Mouse (Mus musculus): ENCODE measurements around the gene E2f7. TPM values are rescaled to one million over a fixed set of nuclear protein-coding genes. Genes with fewer than 3 reads are reported as not detected.

Gene E2f7
- total RNA-seq, 1 experiment from 2014 or later = 2.8 TPM

DNA sequence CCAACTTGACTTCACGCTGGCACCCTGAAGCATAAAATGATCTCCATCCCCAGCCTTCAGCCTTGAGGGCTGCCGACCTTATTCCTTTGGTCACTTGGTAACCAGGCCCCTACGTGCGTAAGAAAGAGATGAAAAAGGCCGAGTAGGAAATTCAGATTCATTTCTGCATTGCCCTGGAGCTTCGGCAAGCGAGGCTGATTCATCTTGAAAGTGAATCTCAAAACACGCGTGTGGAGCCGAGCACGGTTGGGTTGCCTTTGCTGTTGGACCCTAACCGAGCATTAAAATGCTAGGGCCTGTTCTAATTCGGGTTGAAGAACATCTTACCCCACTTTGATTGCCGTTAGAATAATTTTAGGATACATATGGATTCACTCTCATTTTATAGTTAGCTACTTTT is 28.6 kb downstream of the E2f7 start:
- no peak for DNase-seq

- no peak for DNase-seq
Measured at GRCm38 (mm10) chr10:110781772-110782171, 36.5 kb downstream of the E2f7 start.

GRCm38 (mm10) chr10:110782655-110783054 is 37.4 kb downstream of the E2f7 start:
- DNase-seq = no peak

- DNase-seq = no peak
Measured at GRCm38 (mm10) chr10:110788049-110788752, 43.0 kb downstream of the E2f7 start.

DNA sequence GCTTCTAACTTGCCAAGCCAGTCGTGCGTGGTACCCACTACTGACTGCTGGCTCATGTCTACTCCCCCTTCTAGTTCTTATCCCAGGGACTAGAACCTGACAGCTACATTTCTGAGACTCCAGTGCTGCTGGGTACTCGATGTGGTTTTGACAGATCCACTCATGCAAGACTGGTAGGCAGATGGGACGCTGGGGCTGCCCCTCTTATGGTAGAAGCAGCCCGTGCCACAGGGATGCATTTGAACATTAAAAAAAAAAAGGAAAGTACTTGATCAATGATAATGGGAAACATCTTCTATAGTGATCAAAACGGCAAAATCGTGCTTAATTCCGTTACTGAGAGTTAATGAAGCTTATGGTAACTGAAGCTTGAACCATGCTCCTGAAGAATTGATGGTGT is 44.4 kb downstream of the E2f7 start:
- DNase-seq = no peak

- no peak for DNase-seq
Measured at GRCm38 (mm10) chr10:110793150-110793787, 48.0 kb downstream of the E2f7 start.

DNA sequence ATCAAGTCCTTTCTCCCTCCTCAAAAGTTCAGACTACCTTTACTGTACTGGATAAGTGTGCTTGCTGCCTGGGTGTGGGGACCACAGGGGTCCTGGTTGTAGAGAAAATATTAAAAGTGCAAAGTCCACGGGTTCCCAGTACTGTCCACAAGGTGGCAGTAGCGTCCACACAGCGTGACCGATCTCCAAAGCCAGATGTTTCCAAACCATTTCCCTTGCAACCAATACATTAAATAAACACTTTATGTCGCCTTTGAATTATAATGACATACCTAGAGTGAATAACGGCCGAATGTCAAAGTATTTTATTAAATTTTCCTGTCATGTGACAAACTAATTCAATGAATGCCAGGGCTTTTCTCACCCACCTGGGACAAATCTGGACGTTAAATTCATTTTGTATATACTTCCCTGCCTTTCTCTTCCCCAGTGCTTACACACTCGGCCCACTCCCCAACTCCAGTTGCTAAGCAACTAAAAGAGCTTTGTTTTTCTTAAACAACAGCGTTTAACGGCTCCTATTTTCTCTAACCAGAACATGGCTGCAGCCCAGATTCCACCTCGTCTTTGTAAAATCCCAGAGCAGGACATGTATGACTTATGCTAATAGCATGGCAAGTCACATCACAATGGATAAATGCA is 49.4 kb downstream of the E2f7 start:
- DNase-seq = peak; percentile 50

GRCm38 (mm10) chr10:110795206-110795796 is 50.1 kb downstream of the E2f7 start:
- DNase-seq = no peak

DNA sequence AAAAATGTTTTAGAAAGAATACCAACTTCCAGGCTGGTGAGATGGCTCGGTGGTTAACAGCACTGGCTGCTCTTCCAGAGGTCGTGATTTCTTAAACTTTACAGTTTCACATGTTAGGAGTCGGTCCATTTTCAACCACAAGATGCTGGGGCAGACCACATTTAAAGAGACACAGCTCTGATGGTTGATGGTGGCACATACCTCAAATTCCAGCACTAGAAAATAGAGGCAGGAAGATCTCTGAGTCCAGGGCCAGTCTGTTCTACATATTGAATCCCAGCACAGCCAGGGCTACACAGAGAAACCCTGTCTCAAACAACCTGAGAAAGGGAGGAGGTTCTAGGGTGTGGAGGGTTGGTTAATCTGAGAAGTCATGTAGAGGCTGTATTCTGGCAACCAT is 56.1 kb downstream of the E2f7 start:
- DNase-seq = no peak

GRCm38 (mm10) chr10:110804279-110805024 is 59.2 kb downstream of the E2f7 start:
- no peak for DNase-seq

DNA sequence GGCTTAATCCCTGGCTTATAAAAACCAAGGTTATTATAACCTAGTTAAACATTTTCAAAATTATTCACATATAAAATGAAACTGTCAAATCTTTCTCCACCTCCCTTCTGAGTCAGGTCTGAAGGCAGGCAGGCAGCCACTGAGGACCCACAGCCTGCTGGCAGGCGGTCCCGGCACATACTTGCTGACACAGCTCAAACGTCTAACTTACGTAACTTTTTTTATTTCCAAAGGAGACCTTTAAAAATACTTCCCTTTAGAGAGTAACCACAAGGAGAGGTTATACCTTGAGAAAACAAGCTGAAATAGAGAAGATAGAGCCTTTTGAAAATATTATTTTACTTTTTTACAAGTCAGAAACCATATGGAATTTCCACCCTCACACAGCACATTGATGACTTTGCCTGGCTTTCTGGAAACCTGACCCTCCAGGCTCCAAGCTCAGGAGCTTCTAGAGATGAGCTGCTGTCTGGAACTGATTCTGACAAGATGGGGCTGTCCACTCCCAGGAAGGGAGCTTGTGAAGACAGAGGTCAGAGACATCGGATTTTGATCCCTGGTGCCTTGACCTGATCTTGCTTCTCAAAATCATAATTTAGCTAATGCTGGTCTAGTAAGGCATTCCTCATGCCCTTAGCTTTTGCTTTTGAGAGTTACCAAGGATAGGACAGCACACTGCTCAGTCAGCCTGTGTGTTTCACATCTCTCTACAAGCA is 59.9 kb downstream of the E2f7 start:
- DNase-seq = peak; percentile 23

GRCm38 (mm10) chr10:110806471-110806870 is 61.2 kb downstream of the E2f7 start:
- no peak for DNase-seq

DNA sequence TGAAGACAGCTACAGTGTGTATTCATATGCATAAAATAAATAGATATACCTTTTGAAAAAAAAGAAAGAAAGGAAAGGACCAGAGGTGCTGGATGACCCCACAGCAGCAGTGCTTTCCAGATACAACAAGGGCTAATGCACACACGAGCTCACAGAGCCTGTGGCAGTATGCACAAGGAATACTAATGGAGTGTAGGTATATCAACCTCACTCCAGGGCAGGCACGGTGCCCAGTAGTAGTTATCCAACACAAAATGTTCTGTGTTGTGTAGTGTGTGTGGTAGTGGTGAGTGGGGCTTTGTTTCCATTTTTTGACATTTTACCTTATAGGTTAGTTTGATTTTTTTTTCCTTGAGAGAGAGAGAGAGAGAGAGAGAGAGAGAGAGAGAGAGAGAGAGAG is 65.3 kb downstream of the E2f7 start:
- DNase-seq = no peak

- DNase-seq = no peak
Measured at GRCm38 (mm10) chr10:110811209-110811861, 66.1 kb downstream of the E2f7 start.

DNA sequence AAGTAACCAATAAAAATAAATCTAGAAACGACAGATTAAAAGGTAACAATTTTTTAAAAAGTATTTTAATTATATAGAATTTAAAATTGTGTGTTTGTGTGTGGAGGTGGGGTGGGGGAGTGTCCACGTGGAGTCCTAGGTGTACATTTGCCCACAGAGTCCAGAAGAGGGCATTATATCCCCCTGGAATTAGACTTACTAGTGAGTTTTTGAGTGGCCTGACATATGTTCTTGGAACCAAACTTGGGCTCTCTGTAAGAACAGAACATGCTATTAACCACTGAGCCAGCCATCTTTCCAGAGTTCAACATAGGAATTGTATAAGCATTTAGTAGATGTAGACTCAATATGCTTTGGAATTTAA is 66.6 kb downstream of the E2f7 start:
- no peak for DNase-seq

DNA sequence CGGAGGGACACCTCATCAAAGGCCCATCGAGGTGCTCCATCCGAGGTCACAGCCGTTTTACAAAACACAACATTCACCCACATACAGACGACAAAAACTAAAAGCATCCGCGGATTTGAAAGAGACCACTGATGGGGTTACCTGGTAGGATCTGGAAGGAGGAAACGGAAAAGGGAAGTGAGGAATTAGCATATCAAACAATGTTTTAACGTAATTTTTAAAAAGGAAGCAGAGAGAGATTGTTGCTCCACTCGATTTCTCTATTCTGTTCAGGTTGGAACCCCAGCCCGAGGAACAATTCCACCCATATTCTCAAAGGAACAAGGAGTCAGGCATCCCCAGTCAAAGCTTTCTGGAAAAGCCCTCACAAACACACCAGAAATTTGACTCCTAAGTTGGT is 75.9 kb downstream of the E2f7 start:
- no peak for DNase-seq

DNA sequence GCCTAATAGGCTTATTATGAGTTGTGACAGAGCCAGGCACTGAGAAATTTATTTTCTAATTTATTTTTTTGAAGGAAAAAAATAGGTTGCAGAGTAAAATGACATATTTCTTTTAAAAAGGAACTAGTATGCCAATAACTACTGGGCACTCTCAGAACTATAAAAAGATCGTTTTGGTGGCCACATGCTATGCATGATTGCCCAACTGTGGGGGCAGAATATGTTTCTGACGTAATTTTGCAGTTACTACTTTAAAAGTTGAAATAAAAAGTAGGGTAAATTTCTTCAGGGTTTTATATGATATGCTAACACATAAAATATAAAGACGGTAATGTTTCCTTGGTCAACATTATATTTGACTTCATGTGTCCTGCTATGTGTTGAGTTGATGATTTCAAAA is 76.5 kb downstream of the E2f7 start:
- DNase-seq = no peak

GRCm38 (mm10) chr10:110832336-110832735 is 87.1 kb downstream of the E2f7 start:
- peak; percentile 3 for DNase-seq

DNA sequence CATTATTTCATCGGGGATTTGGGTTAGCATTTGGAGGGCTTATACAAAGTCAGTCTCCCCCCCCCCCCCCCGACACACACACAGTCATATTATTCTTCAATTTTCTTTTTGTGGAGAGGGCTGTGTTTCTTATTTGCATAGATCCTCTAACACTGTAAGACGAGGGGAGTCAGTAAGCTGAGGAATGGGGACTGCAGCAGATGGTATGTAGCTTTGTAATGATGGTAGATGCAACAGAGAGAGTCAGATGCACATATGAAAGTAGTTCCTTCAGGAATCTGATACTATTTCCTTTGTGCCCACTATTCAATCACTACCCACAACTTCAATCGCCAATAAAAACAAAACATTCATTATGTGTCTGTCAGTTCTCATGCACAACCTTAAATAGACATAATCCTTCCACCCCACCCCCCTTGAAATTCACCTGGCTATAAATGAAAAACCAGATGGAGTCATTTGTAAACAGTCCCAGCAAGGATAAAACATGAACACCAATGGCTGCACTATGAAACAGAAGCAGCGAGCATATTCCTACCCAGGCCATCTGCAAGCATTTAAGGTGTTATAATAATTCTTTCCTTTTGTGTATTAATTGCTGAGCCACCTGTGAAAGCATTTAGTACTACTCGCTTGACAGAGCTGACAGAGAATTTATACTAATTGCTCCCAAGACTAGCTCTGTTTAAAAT is 90.0 kb downstream of the E2f7 start:
- no peak for DNase-seq

All from adrenal gland, postnatal 25 days (tissue).